Mouse (Mus musculus) kidney, embryonic 14.5 days (tissue): ENCODE results near the gene Mars. TPM values are rescaled to one million over a fixed set of nuclear protein-coding genes. Genes with fewer than 3 reads are reported as not detected.
A peak's percentile ranks its signal among the peaks of the same experiment; 100 is the strongest.

Experiments
- ATAC-seq: fragments of 200-750 bp; cut with Nextera tagmentation; 2 replicates; pipeline ENCODE4 v1.8.0; 2017; ENCODE audit warnings: moderate number of reproducible peaks, mild to moderate bottlenecking, moderate TSS enrichment, moderate library complexity; ENCODE audit not compliant: low FRiP score, low TSS enrichment
- H3K27ac ChIP-seq: fragments of 300-500 bp; sonication (generic); 2 replicates; pipeline ENCODE4 v1.5.1; 2014; ENCODE audit warnings: low read depth, mild to moderate bottlenecking, low read length, moderate library complexity, mixed read lengths
- H3K27me3 ChIP-seq: fragments of 300-500 bp; sonication (generic); 2 replicates; pipeline ENCODE4 v1.6.1; 2014; ENCODE audit warnings: mild to moderate bottlenecking, low read length; ENCODE audit not compliant: control insufficient read depth, insufficient read depth
- H3K36me3 ChIP-seq: fragments of 300-500 bp; sonication (generic); 2 replicates; pipeline ENCODE4 v1.6.1; 2014; ENCODE audit warnings: low read length, mixed read lengths; ENCODE audit not compliant: control insufficient read depth, insufficient read depth
- H3K4me1 ChIP-seq: fragments of 300-500 bp; sonication (generic); 2 replicates; pipeline ENCODE4 v1.6.1; 2014; ENCODE audit warnings: low read length, mixed read lengths; ENCODE audit not compliant: control insufficient read depth, insufficient read depth
- H3K4me2 ChIP-seq: fragments of 300-500 bp; sonication (generic); replicated peaks from 2 replicates; pipeline ENCODE4 v1.6.1; 2014; ENCODE audit warnings: low read depth, mild to moderate bottlenecking, low read length
- H3K4me3 ChIP-seq: fragments of 300-500 bp; sonication (generic); 2 replicates; pipeline ENCODE4 v1.5.1; 2014; ENCODE audit warnings: mild to moderate bottlenecking, low read length
- H3K9ac ChIP-seq: fragments of 300-500 bp; sonication (generic); 2 replicates; pipeline ENCODE4 v1.6.1; 2014; ENCODE audit warnings: low read depth, mild to moderate bottlenecking, low read length, moderate library complexity
- H3K9me3 ChIP-seq: fragments of 300-500 bp; sonication (generic); 2 replicates; pipeline ENCODE4 v1.6.1; 2016; ENCODE audit warnings: low read length; ENCODE audit not compliant: control insufficient read depth
- WGBS: fragments of 180-500 bp; shearing (Covaris S2); extraction: QIAGEN DNeasy Blood & Tissue Kit; methylation state at CpG from one replicate; pipeline ENCODE4 v1.1.7; 2014; 5-methylcytosine and 5-hydroxymethylcytosine counted together
- polyA plus RNA-seq: library from polyadenylated mRNA; unstranded; fragments of >200 nt; fragmentation: Nextera tagmentation; extraction: Ambion mirVana; gene quantifications from 2 replicates; pipeline ENCODE4 v1.2.1, GENCODE M21; 2014

Gene Mars
- polyA plus RNA-seq, 1 experiment from 2014 or later: 146 TPM

DNA sequence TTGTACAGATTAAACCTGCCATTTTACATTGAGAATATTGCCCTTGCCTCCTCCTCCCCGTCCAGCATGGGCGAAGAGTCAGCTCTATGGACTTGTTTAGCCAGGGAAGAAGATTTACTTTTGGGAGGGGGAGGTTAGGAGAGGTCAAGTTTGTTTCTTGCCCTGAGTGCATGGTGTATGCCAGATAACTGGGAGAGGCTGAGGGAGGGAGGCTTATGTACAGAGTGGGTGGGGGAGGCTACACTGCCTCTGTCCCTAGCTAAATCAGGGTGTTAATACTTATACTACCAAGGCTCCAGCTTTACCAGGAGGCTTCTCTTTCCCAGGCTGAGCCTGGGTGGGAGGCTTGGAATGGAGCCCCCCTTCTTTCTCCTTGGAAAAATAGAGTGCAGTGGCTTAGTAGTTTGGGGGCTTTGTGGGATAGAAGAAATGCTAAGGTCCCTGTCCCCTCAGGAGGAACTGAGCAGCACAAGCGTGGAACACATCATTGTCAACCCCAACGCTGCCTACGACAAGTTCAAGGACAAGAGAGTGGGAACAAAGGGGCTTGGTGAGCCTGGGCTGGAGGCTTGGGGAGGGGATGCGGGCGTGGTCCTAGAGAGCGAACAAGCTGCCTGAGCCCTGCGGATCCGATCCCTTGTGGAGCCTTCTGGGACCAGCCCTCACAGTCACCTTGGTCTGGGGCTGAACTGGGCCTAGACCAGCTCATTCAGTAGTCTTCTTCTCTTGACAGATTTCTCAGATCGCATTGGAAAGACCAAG lies 37.1 kb downstream of the Mars start:
- WGBS: 88% methylated on average over 11 of the region's 11 CpGs
- H3K4me3 ChIP-seq: no peak overlapping the region
- no peaks in the 10 kb centered on the region for H3K27me3 ChIP-seq
- ATAC-seq: no peak
- H3K4me2 ChIP-seq: no peak overlapping the region
- H3K36me3 ChIP-seq: peaks cover 75% of the 10 kb centered on the region
- no peaks in the 10 kb centered on the region for H3K4me1 ChIP-seq
- H3K27ac ChIP-seq: no peak overlapping the region
- no peaks in the 10 kb centered on the region for H3K9me3 ChIP-seq
- no peak overlapping the region for H3K9ac ChIP-seq

DNA sequence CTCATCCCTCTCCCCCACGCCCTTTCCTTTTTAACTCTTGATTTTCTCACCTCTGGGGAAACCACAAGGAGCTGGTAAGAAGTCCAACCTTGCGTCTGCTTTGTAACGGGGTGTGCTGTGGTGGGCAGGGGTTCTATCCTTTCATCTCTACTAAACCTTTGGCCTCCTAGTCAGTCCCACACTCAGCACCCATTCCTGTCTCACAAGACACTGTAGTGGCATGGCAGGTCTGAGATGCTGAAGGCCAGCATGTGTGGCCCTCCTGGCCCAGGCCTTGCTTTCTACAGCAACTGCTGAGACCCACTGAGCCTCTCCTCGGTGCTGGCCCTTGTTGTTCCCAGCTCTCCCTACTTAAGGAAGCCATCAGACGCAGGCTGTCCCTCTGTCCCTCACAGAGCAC lies 39.2 kb downstream of the Mars start:
- Histone ChIP-seq H3K4me3 (no peak overlapping the region), H3K27me3 (no peaks in the 10 kb centered on the region), H3K36me3 (peaks cover 70% of the 10 kb centered on the region), H3K4me2 (no peak overlapping the region), H3K27ac (no peak overlapping the region), H3K9me3 (no peaks in the 10 kb centered on the region), H3K4me1 (peaks cover 2% of the 10 kb centered on the region; the same call in 1 of the 2 replicates), H3K9ac (no peak overlapping the region)
- 95% methylated on average over 5 of the region's 5 CpGs for WGBS
- ATAC-seq: no peak

DNA sequence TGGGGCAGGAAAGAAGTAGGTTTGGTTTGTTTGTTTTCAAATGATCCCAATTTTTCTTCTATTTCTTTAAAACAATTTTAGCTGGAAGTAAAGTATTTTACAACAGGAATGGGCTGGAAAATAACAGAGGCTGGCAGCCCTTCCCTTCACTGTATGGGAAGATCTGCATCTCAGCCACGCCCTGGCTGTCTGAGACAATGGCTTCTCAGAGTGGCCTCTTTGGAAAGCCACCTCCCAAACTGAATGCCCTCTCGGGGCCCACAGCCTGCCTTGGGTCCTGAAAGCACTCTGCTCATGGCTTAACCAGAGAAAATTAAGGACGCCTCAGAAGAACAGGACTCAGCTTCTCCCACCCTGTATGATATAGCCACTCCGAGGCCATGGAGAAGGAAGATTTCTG lies 41.7 kb downstream of the Mars start:
- Histone ChIP-seq H3K36me3 (peaks cover 50% of the 10 kb centered on the region), H3K4me3 (no peak overlapping the region), H3K9me3 (no peaks in the 10 kb centered on the region), H3K9ac (no peak overlapping the region), H3K27ac (no peak overlapping the region), H3K27me3 (no peaks in the 10 kb centered on the region), H3K4me1 (peaks cover 6% of the 10 kb centered on the region; the same call in 1 of the 2 replicates), H3K4me2 (no peak overlapping the region)
- ATAC-seq: no peak
- 84% methylated on average over 4 of the region's 4 CpGs for WGBS

DNA sequence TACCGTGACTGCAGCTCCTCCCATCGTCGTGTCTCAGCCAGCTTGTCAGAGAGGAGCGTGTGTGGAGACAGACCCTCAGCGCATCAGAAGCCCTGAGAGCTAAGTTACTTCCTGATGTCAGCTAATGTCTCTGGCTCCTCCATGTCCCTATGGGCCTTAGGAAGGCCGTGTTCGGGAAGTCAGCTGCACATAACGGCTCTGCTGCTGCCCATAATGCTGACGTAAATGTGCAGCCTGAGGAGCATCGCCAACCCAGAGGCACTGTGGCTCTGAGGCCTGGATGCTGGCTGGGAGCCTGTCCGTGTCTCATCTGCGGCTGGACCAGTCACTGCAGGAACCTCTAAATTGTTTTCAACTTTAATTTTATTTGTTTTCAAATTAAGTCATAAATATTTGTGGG lies 42.5 kb downstream of the Mars start:
- no peak for ATAC-seq
- 0 out of 2 replicates have a peak overlapping the region, but pooled peaks have one; percentile 18 for H3K9ac ChIP-seq
- peaks cover 6% of the 10 kb centered on the region for H3K27me3 ChIP-seq
- peaks cover 45% of the 10 kb centered on the region for H3K36me3 ChIP-seq
- 82% methylated on average over 12 of the region's 12 CpGs for WGBS
- no peak overlapping the region for H3K4me3 ChIP-seq
- no peak overlapping the region for H3K27ac ChIP-seq
- H3K9me3 ChIP-seq: no peaks in the 10 kb centered on the region
- peaks cover 6% of the 10 kb centered on the region; the same call in 1 of the 2 replicates for H3K4me1 ChIP-seq
- H3K4me2 ChIP-seq: no peak overlapping the region

DNA sequence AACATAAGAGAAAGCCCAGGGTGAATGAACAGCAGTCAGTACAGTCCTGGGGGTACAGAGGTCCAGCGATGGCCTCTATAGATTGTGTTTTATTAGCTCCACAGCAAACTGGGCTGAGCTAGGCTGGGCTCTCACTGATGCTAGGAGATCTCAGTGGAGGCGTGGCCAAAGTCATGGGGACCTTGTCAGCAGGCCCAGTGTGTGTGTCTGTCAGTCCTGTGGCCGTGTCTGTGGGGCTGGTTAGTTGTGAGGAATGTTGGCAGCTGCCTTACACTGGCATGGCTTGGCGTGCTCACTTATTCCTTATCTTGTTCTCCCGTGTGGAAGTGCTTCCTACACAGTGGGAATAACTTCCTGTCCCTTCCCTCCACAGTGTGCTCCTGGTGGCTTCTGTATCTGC lies 43.2 kb downstream of the Mars start:
- Histone ChIP-seq H3K27me3 (peaks cover 9% of the 10 kb centered on the region), H3K4me3 (no peak overlapping the region), H3K9ac (0 out of 2 replicates have a peak overlapping the region, but pooled peaks have one; percentile 18), H3K4me2 (no peak overlapping the region), H3K36me3 (peaks cover 45% of the 10 kb centered on the region), H3K4me1 (peaks cover 6% of the 10 kb centered on the region; the same call in 1 of the 2 replicates), H3K9me3 (no peaks in the 10 kb centered on the region), H3K27ac (no peak overlapping the region)
- ATAC-seq: no peak
- 89% methylated on average over 5 of the region's 5 CpGs for WGBS

DNA sequence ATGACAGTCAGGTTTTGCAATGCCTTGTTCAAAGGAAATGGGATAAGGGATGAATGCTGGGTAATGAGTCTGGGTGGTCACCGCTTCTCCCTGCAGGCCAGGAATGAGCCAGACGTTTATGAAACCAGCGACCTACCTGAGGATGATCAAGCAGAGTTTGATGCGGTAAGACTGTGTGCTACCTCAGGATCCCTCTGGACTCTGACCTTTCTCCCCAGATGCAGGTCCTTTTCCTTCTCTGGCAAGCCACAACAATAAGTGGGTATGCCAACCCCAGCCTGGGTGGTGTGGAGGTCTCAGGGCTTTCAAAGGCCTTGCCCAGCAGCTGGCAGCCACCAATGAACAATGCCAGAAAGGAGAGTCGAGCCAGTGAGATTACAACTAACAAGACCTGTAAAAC lies 44.3 kb downstream of the Mars start:
- peaks cover 20% of the 10 kb centered on the region for H3K27me3 ChIP-seq
- 73% methylated on average over 5 of the region's 5 CpGs for WGBS
- H3K27ac ChIP-seq: no peak overlapping the region
- H3K36me3 ChIP-seq: peaks cover 34% of the 10 kb centered on the region
- H3K4me3 ChIP-seq: peak overlapping the region; percentile 99
- no peaks in the 10 kb centered on the region for H3K9me3 ChIP-seq
- H3K9ac ChIP-seq: peak overlapping the region; percentile 99; the same call in 1 of the 2 replicates
- peaks cover 11% of the 10 kb centered on the region; the same call in 1 of the 2 replicates for H3K4me1 ChIP-seq
- peak overlapping the region; percentile 88 for H3K4me2 ChIP-seq
- ATAC-seq: no peak

DNA sequence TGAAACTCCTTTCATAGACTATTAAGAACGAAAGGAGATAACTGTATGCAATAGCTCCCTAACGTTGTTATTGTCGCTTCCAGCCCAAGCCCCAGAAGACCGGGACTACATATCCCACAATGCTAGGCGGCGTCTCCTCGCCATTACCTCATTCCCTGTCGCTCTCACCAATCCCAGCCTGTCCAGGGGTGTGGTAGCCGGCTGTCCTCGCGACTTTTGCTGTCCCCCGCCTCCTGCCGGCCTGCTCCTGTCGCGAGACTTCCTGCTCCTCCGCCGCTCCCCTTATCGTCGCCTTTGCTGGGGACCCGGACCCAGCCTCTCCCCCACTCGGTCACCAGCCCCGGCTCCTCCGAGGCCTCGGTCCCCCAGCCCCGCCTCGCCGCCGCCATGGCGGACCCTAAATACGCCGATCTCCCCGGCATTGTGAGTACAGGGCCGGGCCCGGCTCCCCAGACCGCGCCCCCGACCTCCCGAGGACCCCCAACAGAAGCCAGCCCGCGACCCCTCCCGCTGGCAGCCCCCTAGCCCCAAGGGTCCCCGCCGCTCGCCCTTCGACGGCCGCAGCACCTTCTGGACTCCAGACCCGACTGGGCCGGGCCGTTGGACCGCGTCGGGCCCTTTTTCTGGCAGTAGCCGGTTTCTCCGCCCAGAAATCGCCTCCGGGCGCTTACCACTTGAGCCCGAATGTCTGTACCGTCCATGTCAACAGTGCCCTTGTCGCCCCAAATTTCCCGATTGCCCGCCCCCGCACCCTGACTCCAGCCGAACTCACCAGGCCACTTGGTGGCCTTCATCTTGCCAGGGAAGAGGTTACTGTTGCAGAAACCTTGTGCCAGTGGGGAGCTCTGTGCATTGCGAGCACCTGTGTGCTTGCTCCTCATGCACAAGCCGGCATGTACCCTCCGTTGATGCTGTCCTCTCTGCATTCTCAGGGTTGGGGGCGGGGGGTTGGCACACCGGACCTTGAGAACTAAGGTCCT lies 45.2 kb downstream of the Mars start, which contains the start of gene Dctn2:
TSS of gene Dctn2 (plus strand) at position 257 of the 980 bp plus-strand sequence.
- ATAC-seq: peak; percentile 98
- H3K4me2 ChIP-seq: peak within 1 kb of the TSS; percentile 88
- H3K27ac ChIP-seq: peak within 1 kb of the TSS; percentile 83
- 1% methylated on average over 57 of the region's 70 CpGs for WGBS
- peaks cover 28% of the 10 kb centered on the region; the same call in 1 of the 2 replicates for H3K36me3 ChIP-seq
- peaks cover 11% of the 10 kb centered on the region; the same call in 1 of the 2 replicates for H3K4me1 ChIP-seq
- peaks cover 24% of the 10 kb centered on the region for H3K27me3 ChIP-seq
- H3K4me3 ChIP-seq: peak within 1 kb of the TSS; percentile 99
- H3K9ac ChIP-seq: peak within 1 kb of the TSS; percentile 99
- no peaks in the 10 kb centered on the region for H3K9me3 ChIP-seq

DNA sequence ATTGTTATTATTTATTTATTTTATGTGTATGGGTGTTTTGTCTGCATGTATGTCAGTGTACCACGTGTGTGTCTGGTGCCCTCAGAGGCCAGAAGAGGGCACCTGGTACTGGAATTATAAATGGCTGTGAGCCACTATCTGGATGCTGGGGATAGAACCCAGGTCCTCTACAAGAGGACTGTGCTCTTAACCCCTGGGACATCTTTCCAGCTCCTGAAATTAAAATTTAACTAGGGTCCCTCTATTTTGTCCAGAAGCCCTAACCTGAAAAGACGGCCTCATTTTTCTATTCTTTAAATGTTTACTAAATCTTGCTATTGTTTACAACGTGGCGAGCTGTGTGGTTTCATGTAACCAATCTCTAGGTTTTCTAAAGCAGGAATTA lies 45.9 kb downstream of the Mars start:
- Histone ChIP-seq H3K4me2 (peak overlapping the region; percentile 88), H3K4me3 (peak overlapping the region; percentile 99), H3K27me3 (peaks cover 24% of the 10 kb centered on the region), H3K9me3 (no peaks in the 10 kb centered on the region), H3K9ac (no peak overlapping the region), H3K27ac (no peak overlapping the region), H3K36me3 (peaks cover 24% of the 10 kb centered on the region; the same call in 1 of the 2 replicates), H3K4me1 (peaks cover 11% of the 10 kb centered on the region; the same call in 1 of the 2 replicates)
- peak; percentile 11; the same call in 1 of the 2 replicates for ATAC-seq
- 32% methylated on average over 4 of the region's 4 CpGs for WGBS
